Mouse (Mus musculus): ENCODE results near the gene Atp8a2.
"Not testable (repeated sequence)": the region's sequence is repeated elsewhere in the genome, so short reads cannot be mapped to it uniquely, and the experiment has no call there.

Gene Atp8a2

GRCm38 (mm10) chr14:59646826-59647697 is 549.9 kb downstream of the Atp8a2 start:
- DNase-seq (ENCODE audit: low read depth, low spot score): no peak

- no peak for DNase-seq (ENCODE audit: low read depth, low spot score)
Measured at GRCm38 (mm10) chr14:59644896-59645295, 552.1 kb downstream of the Atp8a2 start.

GRCm38 (mm10) chr14:59644166-59644565 is 552.8 kb downstream of the Atp8a2 start:
- no peak for DNase-seq (ENCODE audit: low read depth, low spot score)

- DNase-seq (ENCODE audit: low read depth, low spot score): no peak
Measured at GRCm38 (mm10) chr14:59643582-59643981, 553.4 kb downstream of the Atp8a2 start.

GRCm38 (mm10) chr14:59641856-59642255 is 555.1 kb downstream of the Atp8a2 start:
- DNase-seq (ENCODE audit: low read depth, low spot score): no peak

- no peak for DNase-seq (ENCODE audit: low read depth, low spot score)
Measured at GRCm38 (mm10) chr14:59638906-59639703, 557.9 kb downstream of the Atp8a2 start.

GRCm38 (mm10) chr14:59633988-59634387 is 563.0 kb downstream of the Atp8a2 start:
- no peak for DNase-seq (ENCODE audit: low read depth, low spot score)

GRCm38 (mm10) chr14:59633295-59633898 is 563.6 kb downstream of the Atp8a2 start:
- DNase-seq (ENCODE audit: low read depth, low spot score): no peak

- DNase-seq (ENCODE audit: low read depth, low spot score): no peak
Measured at GRCm38 (mm10) chr14:59632067-59632466, 564.9 kb downstream of the Atp8a2 start.

GRCm38 (mm10) chr14:59630096-59630495 is 566.9 kb downstream of the Atp8a2 start:
- no peak for DNase-seq (ENCODE audit: low read depth, low spot score)

- no peak for DNase-seq (ENCODE audit: low read depth, low spot score)
Measured at GRCm38 (mm10) chr14:59629308-59629707, 567.7 kb downstream of the Atp8a2 start.

GRCm38 (mm10) chr14:59627823-59628222 is 569.2 kb downstream of the Atp8a2 start:
- DNase-seq (ENCODE audit: low read depth, low spot score): no peak

GRCm38 (mm10) chr14:59627142-59627680 is 569.8 kb downstream of the Atp8a2 start:
- DNase-seq (ENCODE audit: low read depth, low spot score): no peak

GRCm38 (mm10) chr14:59626711-59627110 is 570.3 kb downstream of the Atp8a2 start:
- DNase-seq (ENCODE audit: low read depth, low spot score): no peak

GRCm38 (mm10) chr14:59625806-59626364 is 571.1 kb downstream of the Atp8a2 start:
- DNase-seq (ENCODE audit: low read depth, low spot score): no peak

GRCm38 (mm10) chr14:59625158-59625805 is 571.7 kb downstream of the Atp8a2 start, which contains the start of gene Shisa2:
Shisa2 (plus strand) TSS chr14:59625308.
- no peak for DNase-seq (ENCODE audit: low read depth, low spot score)

GRCm38 (mm10) chr14:59624326-59624885 is 572.6 kb downstream of the Atp8a2 start:
- no peak for DNase-seq (ENCODE audit: low read depth, low spot score)

- DNase-seq (ENCODE audit: low read depth, low spot score): no peak
Measured at GRCm38 (mm10) chr14:59616802-59617201, 580.2 kb downstream of the Atp8a2 start.

- DNase-seq (ENCODE audit: low read depth, low spot score): not testable (repeated sequence)
Measured at GRCm38 (mm10) chr14:59614149-59614548, 582.8 kb downstream of the Atp8a2 start.

GRCm38 (mm10) chr14:59612920-59613625 is 583.9 kb downstream of the Atp8a2 start:
- no peak for DNase-seq (ENCODE audit: low read depth, low spot score)

Data from telencephalon, adult 2 months (tissue).